Mouse (Mus musculus): ENCODE results near the gene Helq. TPM values are rescaled to one million over a fixed set of nuclear protein-coding genes. Genes with fewer than 3 reads are reported as not detected.

The Helq gene
- polyA plus RNA-seq, 1 experiment from 2014 or later, result 25.7 TPM

GRCm38 (mm10) chr5:100794084-100794483, 4.3 kb downstream of the Helq start:
- no peak overlapping the region for H3K4me2 ChIP-seq (ENCODE audit: low read length)
- H3K27me3 ChIP-seq (replicated peaks; ENCODE audit: control insufficient read depth, insufficient read depth, low read length), result no peaks in the 10 kb centered on the region
- peaks cover 20% of the 10 kb centered on the region for H3K36me3 ChIP-seq (ENCODE audit: control insufficient read depth, insufficient read depth)

GRCm38 (mm10) chr5:100792261-100792660, 6.1 kb downstream of the Helq start:
- no peak for ATAC-seq
- Histone ChIP-seq H3K9ac (replicated peaks; ENCODE audit: low read depth, low read length) (no peak overlapping the region), H3K4me1 (replicated peaks; ENCODE audit: control insufficient read depth, insufficient read depth, low read length) (peaks cover under 1% of the 10 kb centered on the region; the same call in 1 of the 2 replicates), H3K27ac (ENCODE audit: low read length) (no peak overlapping the region), H3K36me3 (ENCODE audit: control insufficient read depth, insufficient read depth) (peaks cover 24% of the 10 kb centered on the region), H3K4me2 (ENCODE audit: low read length) (no peak overlapping the region), H3K27me3 (replicated peaks; ENCODE audit: control insufficient read depth, insufficient read depth, low read length) (no peaks in the 10 kb centered on the region), H3K4me3 (replicated peaks; ENCODE audit: low read length) (no peak overlapping the region), H3K9me3 (ENCODE audit: control insufficient read depth, low read length) (no peaks in the 10 kb centered on the region)
- WGBS, result 93% methylated on average over 7 of the region's 7 CpGs

More at GRCm38 (mm10) chr5:100794084-100794483, 4.3 kb downstream of the Helq start:
- Histone ChIP-seq H3K27ac (ENCODE audit: low read length) (no peak overlapping the region), H3K4me1 (replicated peaks; ENCODE audit: control insufficient read depth, insufficient read depth, low read length) (peaks cover 9% of the 10 kb centered on the region), H3K4me3 (replicated peaks; ENCODE audit: low read length) (no peak overlapping the region), H3K9me3 (ENCODE audit: control insufficient read depth, low read length) (no peaks in the 10 kb centered on the region), H3K9ac (replicated peaks; ENCODE audit: low read depth, low read length) (no peak overlapping the region)
- WGBS, result 82% methylated on average over 5 of the region's 5 CpGs
- no peak for ATAC-seq

- H3K9ac ChIP-seq (replicated peaks; ENCODE audit: low read depth, low read length), result no peak overlapping the region
- no peaks in the 10 kb centered on the region for H3K27me3 ChIP-seq (replicated peaks; ENCODE audit: control insufficient read depth, insufficient read depth, low read length)
- H3K27ac ChIP-seq (ENCODE audit: low read length), result no peak overlapping the region
- H3K4me1 ChIP-seq (replicated peaks; ENCODE audit: control insufficient read depth, insufficient read depth, low read length), result no peaks in the 10 kb centered on the region
- no peaks in the 10 kb centered on the region for H3K9me3 ChIP-seq (ENCODE audit: control insufficient read depth, low read length)
- 94% methylated on average over 9 of the region's 9 CpGs for WGBS
- no peak for ATAC-seq
- H3K4me2 ChIP-seq (ENCODE audit: low read length), result no peak overlapping the region
- H3K36me3 ChIP-seq (ENCODE audit: control insufficient read depth, insufficient read depth), result peaks cover 27% of the 10 kb centered on the region
- H3K4me3 ChIP-seq (replicated peaks; ENCODE audit: low read length), result no peak overlapping the region
Measured at GRCm38 (mm10) chr5:100787527-100787926, 10.9 kb downstream of the Helq start.

GRCm38 (mm10) chr5:100779002-100779401, 19.4 kb downstream of the Helq start:
- WGBS, result 96% methylated on average over 13 of the region's 13 CpGs
- Histone ChIP-seq H3K9ac (replicated peaks; ENCODE audit: low read depth, low read length) (no peak overlapping the region), H3K4me3 (replicated peaks; ENCODE audit: low read length) (no peak overlapping the region), H3K27ac (ENCODE audit: low read length) (no peak overlapping the region), H3K4me1 (replicated peaks; ENCODE audit: control insufficient read depth, insufficient read depth, low read length) (no peaks in the 10 kb centered on the region), H3K4me2 (ENCODE audit: low read length) (no peak overlapping the region), H3K36me3 (ENCODE audit: control insufficient read depth, insufficient read depth) (peaks cover 27% of the 10 kb centered on the region), H3K9me3 (ENCODE audit: control insufficient read depth, low read length) (no peaks in the 10 kb centered on the region), H3K27me3 (replicated peaks; ENCODE audit: control insufficient read depth, insufficient read depth, low read length) (no peaks in the 10 kb centered on the region)
- ATAC-seq, result no peak

GRCm38 (mm10) chr5:100776900-100777299, 21.5 kb downstream of the Helq start:
- no peak overlapping the region for H3K9ac ChIP-seq (replicated peaks; ENCODE audit: low read depth, low read length)
- no peak for ATAC-seq
- no peak overlapping the region for H3K4me3 ChIP-seq (replicated peaks; ENCODE audit: low read length)
- no peaks in the 10 kb centered on the region for H3K4me1 ChIP-seq (replicated peaks; ENCODE audit: control insufficient read depth, insufficient read depth, low read length)
- WGBS, result 96% methylated on average over 5 of the region's 5 CpGs
- no peak overlapping the region for H3K27ac ChIP-seq (ENCODE audit: low read length)
- H3K9me3 ChIP-seq (ENCODE audit: control insufficient read depth, low read length), result no peaks in the 10 kb centered on the region
- H3K4me2 ChIP-seq (ENCODE audit: low read length), result no peak overlapping the region
- H3K36me3 ChIP-seq (ENCODE audit: control insufficient read depth, insufficient read depth), result peaks cover 30% of the 10 kb centered on the region
- H3K27me3 ChIP-seq (replicated peaks; ENCODE audit: control insufficient read depth, insufficient read depth, low read length), result no peaks in the 10 kb centered on the region

- ATAC-seq, result no peak
- H3K9me3 ChIP-seq (ENCODE audit: control insufficient read depth, low read length), result no peaks in the 10 kb centered on the region
- no peak overlapping the region for H3K9ac ChIP-seq (replicated peaks; ENCODE audit: low read depth, low read length)
- no peaks in the 10 kb centered on the region for H3K27me3 ChIP-seq (replicated peaks; ENCODE audit: control insufficient read depth, insufficient read depth, low read length)
- H3K4me1 ChIP-seq (replicated peaks; ENCODE audit: control insufficient read depth, insufficient read depth, low read length), result no peaks in the 10 kb centered on the region
- no peak overlapping the region for H3K27ac ChIP-seq (ENCODE audit: low read length)
- 95% methylated on average over 13 of the region's 13 CpGs for WGBS
- H3K4me2 ChIP-seq (ENCODE audit: low read length), result no peak overlapping the region
- H3K4me3 ChIP-seq (replicated peaks; ENCODE audit: low read length), result no peak overlapping the region
- peaks cover 27% of the 10 kb centered on the region for H3K36me3 ChIP-seq (ENCODE audit: control insufficient read depth, insufficient read depth)
Measured at GRCm38 (mm10) chr5:100775778-100776404, 22.5 kb downstream of the Helq start.

GRCm38 (mm10) chr5:100771575-100771974, 26.8 kb downstream of the Helq start:
- ATAC-seq, result no peak
- H3K27ac ChIP-seq (ENCODE audit: low read length), result no peak overlapping the region
- no peak overlapping the region for H3K4me3 ChIP-seq (replicated peaks; ENCODE audit: low read length)
- H3K27me3 ChIP-seq (replicated peaks; ENCODE audit: control insufficient read depth, insufficient read depth, low read length), result no peaks in the 10 kb centered on the region
- no peak overlapping the region for H3K4me2 ChIP-seq (ENCODE audit: low read length)
- H3K9me3 ChIP-seq (ENCODE audit: control insufficient read depth, low read length), result no peaks in the 10 kb centered on the region
- WGBS, result 95% methylated on average over 4 of the region's 4 CpGs
- H3K36me3 ChIP-seq (ENCODE audit: control insufficient read depth, insufficient read depth), result peaks cover 33% of the 10 kb centered on the region
- no peaks in the 10 kb centered on the region for H3K4me1 ChIP-seq (replicated peaks; ENCODE audit: control insufficient read depth, insufficient read depth, low read length)
- H3K9ac ChIP-seq (replicated peaks; ENCODE audit: low read depth, low read length), result no peak overlapping the region

- Histone ChIP-seq H3K9me3 (ENCODE audit: control insufficient read depth, low read length) (no peaks in the 10 kb centered on the region), H3K4me1 (replicated peaks; ENCODE audit: control insufficient read depth, insufficient read depth, low read length) (no peaks in the 10 kb centered on the region), H3K36me3 (ENCODE audit: control insufficient read depth, insufficient read depth) (peaks cover 35% of the 10 kb centered on the region), H3K9ac (replicated peaks; ENCODE audit: low read depth, low read length) (no peak overlapping the region), H3K4me3 (replicated peaks; ENCODE audit: low read length) (no peak overlapping the region), H3K4me2 (ENCODE audit: low read length) (no peak overlapping the region), H3K27ac (ENCODE audit: low read length) (no peak overlapping the region), H3K27me3 (replicated peaks; ENCODE audit: control insufficient read depth, insufficient read depth, low read length) (no peaks in the 10 kb centered on the region)
- ATAC-seq, result no peak
- 95% methylated on average over 7 of the region's 7 CpGs for WGBS
Measured at GRCm38 (mm10) chr5:100766026-100766425, 32.4 kb downstream of the Helq start.

- Histone ChIP-seq H3K9ac (replicated peaks; ENCODE audit: low read depth, low read length) (no peak overlapping the region), H3K9me3 (ENCODE audit: control insufficient read depth, low read length) (no peaks in the 10 kb centered on the region)
- WGBS, result 93% methylated on average over 7 of the region's 7 CpGs
Measured at GRCm38 (mm10) chr5:100761736-100762135, 36.7 kb downstream of the Helq start.

More at GRCm38 (mm10) chr5:100761736-100762135, 36.7 kb downstream of the Helq start:
- peaks cover 22% of the 10 kb centered on the region for H3K36me3 ChIP-seq (ENCODE audit: control insufficient read depth, insufficient read depth)
- H3K4me3 ChIP-seq (replicated peaks; ENCODE audit: low read length), result no peak overlapping the region
- no peak for ATAC-seq
- no peaks in the 10 kb centered on the region for H3K27me3 ChIP-seq (replicated peaks; ENCODE audit: control insufficient read depth, insufficient read depth, low read length)
- H3K4me2 ChIP-seq (ENCODE audit: low read length), result no peak overlapping the region
- H3K4me1 ChIP-seq (replicated peaks; ENCODE audit: control insufficient read depth, insufficient read depth, low read length), result no peaks in the 10 kb centered on the region
- H3K27ac ChIP-seq (ENCODE audit: low read length), result no peak overlapping the region
